ENCODE assay signal across 18 mouse cellular contexts in the genomic region with DNA sequence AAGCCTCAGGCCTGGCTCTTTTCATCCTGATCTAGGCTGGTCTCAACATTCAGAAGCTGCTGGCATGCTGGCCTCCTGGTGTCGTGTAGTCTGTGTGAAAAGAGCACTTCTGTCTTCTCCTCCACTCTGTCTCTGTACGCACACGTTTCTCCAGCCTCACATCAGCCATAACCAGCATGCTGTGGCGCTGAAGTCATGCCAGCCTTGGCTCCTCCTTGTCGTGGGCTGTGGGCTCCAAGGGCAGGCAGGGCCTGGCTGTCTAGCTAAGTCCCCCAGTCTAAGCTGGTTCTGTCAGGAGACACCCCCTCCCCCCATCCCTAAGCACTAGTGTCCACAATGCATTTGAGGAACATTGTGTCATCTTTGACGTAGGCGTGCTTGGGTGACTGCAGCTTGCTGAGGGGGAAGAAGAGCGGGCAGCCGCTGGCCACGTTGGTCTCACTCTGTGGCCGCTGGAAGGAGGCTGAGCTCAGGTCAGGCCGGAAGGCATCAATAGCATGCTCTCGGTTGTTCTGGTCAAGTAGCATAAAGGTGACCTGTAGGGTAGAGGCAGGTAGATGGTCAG. TPM values are rescaled to one million over a fixed set of nuclear protein-coding genes. Genes with fewer than 3 reads are reported as not detected.
DNase-seq lines count a peak whose midpoint lies in the region; ATAC-seq and TF ChIP-seq lines count a peak whose summit lies in the region.
"Had no signal": no experiment of that assay in that cellular context is flagged by ENCODE, and none has a peak within 500 bp of the region (broad histone marks: within the 10 kb centered on the region; RNA-seq: fewer than 3 reads in every experiment).

No protein-coding gene starts in this region.

- no peak overlapping the region for H3K4me3 ChIP-seq in heart, embryonic 11.5 days (ENCODE audit: low read depth, low read length)
- H3K4me3 ChIP-seq in left cerebral cortex, adult 2 months = no peak overlapping the region
- peak overlapping the region; percentile 17; the same call in 1 of the 2 replicates for H3K4me3 ChIP-seq in E14TG2a.4 (replicated peaks; ENCODE audit: low read length)
- no peak overlapping the region for H3K4me3 ChIP-seq in midbrain, embryonic 16.5 days (ENCODE audit: low read depth, low read length)
- H3K4me3 ChIP-seq: embryonic facial prominence, embryonic 15.5 days; heart, embryonic 13.5 days; hindbrain, embryonic 15.5 days; limb, embryonic 12.5 days; liver, embryonic 13.5 days had no signal

- H3K9ac ChIP-seq in heart, embryonic 11.5 days (ENCODE audit: low read depth, low read length) = no peak overlapping the region
- H3K9ac ChIP-seq in midbrain, embryonic 16.5 days (ENCODE audit: low read depth, low read length) = no peak overlapping the region
- H3K9ac ChIP-seq: embryonic facial prominence, embryonic 15.5 days; heart, embryonic 13.5 days; hindbrain, embryonic 15.5 days; limb, embryonic 12.5 days; liver, embryonic 13.5 days had no signal

- H3K27ac ChIP-seq in heart, embryonic 11.5 days (ENCODE audit: low read depth, low read length) = no peak overlapping the region
- no peak overlapping the region for H3K27ac ChIP-seq in left cerebral cortex, adult 2 months
- H3K27ac ChIP-seq in midbrain, embryonic 16.5 days (ENCODE audit: low read length) = no peak overlapping the region
- H3K27ac ChIP-seq: embryonic facial prominence, embryonic 15.5 days; heart, embryonic 13.5 days; hindbrain, embryonic 15.5 days; kidney, postnatal 0 days; limb, embryonic 12.5 days; liver, embryonic 13.5 days had no signal

- no peaks in the 10 kb centered on the region for H3K9me3 ChIP-seq in heart, embryonic 11.5 days (replicated peaks; ENCODE audit: control insufficient read depth, low read length)
- no peaks in the 10 kb centered on the region for H3K9me3 ChIP-seq in E14TG2a.4 (ENCODE audit: low read length)
- no peaks in the 10 kb centered on the region for H3K9me3 ChIP-seq in midbrain, embryonic 16.5 days (replicated peaks; ENCODE audit: control insufficient read depth, low read length, poor library complexity, severe bottlenecking)
- H3K9me3 ChIP-seq: embryonic facial prominence, embryonic 15.5 days; heart, embryonic 13.5 days; hindbrain, embryonic 15.5 days; limb, embryonic 12.5 days; liver, embryonic 13.5 days had no signal

- no peak overlapping the region for H3K4me2 ChIP-seq in heart, embryonic 11.5 days
- no peak overlapping the region for H3K4me2 ChIP-seq in midbrain, embryonic 16.5 days (ENCODE audit: low read length)
- H3K4me2 ChIP-seq: embryonic facial prominence, embryonic 15.5 days; heart, embryonic 13.5 days; hindbrain, embryonic 15.5 days; limb, embryonic 12.5 days; liver, embryonic 13.5 days had no signal

- 0 out of 2 replicates have a peak, but pooled peaks cover 6% of the 10 kb centered on the region for H3K27me3 ChIP-seq in heart, embryonic 11.5 days (ENCODE audit: control insufficient read depth, insufficient read depth, low read length)
- H3K27me3 ChIP-seq in E14TG2a.4 (ENCODE audit: insufficient read depth, low read length) = peaks cover 30% of the 10 kb centered on the region
- H3K27me3 ChIP-seq in midbrain, embryonic 16.5 days (ENCODE audit: control insufficient read depth, insufficient read depth, low read depth, low read length) = no peaks in the 10 kb centered on the region
- H3K27me3 ChIP-seq: hindbrain, embryonic 15.5 days had no signal

- H3K36me3 ChIP-seq in heart, embryonic 11.5 days (ENCODE audit: control insufficient read depth, insufficient read depth, low read length) = no peaks in the 10 kb centered on the region
- H3K36me3 ChIP-seq in E14TG2a.4 (ENCODE audit: insufficient read depth, low read length) = no peaks in the 10 kb centered on the region
- no peaks in the 10 kb centered on the region for H3K36me3 ChIP-seq in midbrain, embryonic 16.5 days (ENCODE audit: control insufficient read depth, insufficient read depth, low read length)
- H3K36me3 ChIP-seq: embryonic facial prominence, embryonic 15.5 days; heart, embryonic 13.5 days; hindbrain, embryonic 15.5 days; limb, embryonic 12.5 days; liver, embryonic 13.5 days had no signal

- peaks cover under 1% of the 10 kb centered on the region; the same call in 1 of the 2 replicates for H3K4me1 ChIP-seq in heart, embryonic 11.5 days (ENCODE audit: control insufficient read depth, insufficient read depth, low read length)
- peaks cover 88% of the 10 kb centered on the region for H3K4me1 ChIP-seq in E14TG2a.4 (replicated peaks; ENCODE audit: low read depth, low read length)
- no peaks in the 10 kb centered on the region for H3K4me1 ChIP-seq in midbrain, embryonic 16.5 days (ENCODE audit: control insufficient read depth, insufficient read depth, low read length)

- TF ChIP-seq CTCF in left cerebral cortex, adult 2 months (IDR thresholded peaks at IDR 0.05) = no peak
- TF ChIP-seq CTCF in E14TG2a.4 (conservative IDR thresholded peaks at IDR 0.05; ENCODE audit: low read length) = no peak

- WGBS in heart, embryonic 11.5 days (ENCODE audit: insufficient replicate concordance) = 79% methylated on average over 13 of the region's 13 CpGs
- 82% methylated on average over 13 of the region's 13 CpGs for WGBS in midbrain, embryonic 16.5 days

- peak; percentile 90 for DNase-seq in heart, adult 11 months
- DNase-seq in left cerebral cortex, postnatal 4 days = peak; percentile 26
- no peak for DNase-seq in left cerebral cortex, adult 2 months (ENCODE audit: extremely low spot score in 1 of 2, low spot score in 2 of 2)
- DNase-seq in adrenal gland, adult 8-10 months = no peak
- DNase-seq: cerebellum, adult 9-11 months; heart, postnatal 36 days; liver, embryonic 13.5 days; right cerebral cortex, adult 18-20 months had no signal

- ATAC-seq in heart, embryonic 11.5 days (replicated peaks; ENCODE audit: insufficient number of reproducible peaks, low FRiP score, low TSS enrichment) = no peak
- ATAC-seq in megakaryocyte, adult 5-6 weeks (ENCODE audit: poor library complexity, severe bottlenecking) = peak; percentile 67
- ATAC-seq in midbrain, embryonic 16.5 days = no peak
- ATAC-seq: intestine, postnatal 0 days had no signal

- intact Hi-C loops in left cerebral cortex, postnatal 4 days (cut with DNase I) = no loop called here
- intact Hi-C loops in left cerebral cortex, adult 2 months (cut with DNase I) = no loop called here

RNA-seq across cellular contexts. Expression of gene Traf1, which starts 17.9 kb away (rescaled TPM):
- 0.65 and 1.3 TPM in 2 replicates for polyA plus RNA-seq in heart, embryonic 11.5 days (2014; fragmentation: Nextera tagmentation; extraction: Ambion mirVana)
- total RNA-seq in left cerebral cortex, postnatal 4 days (2021) = 1 to 10 TPM; 1.1 to 2.6 TPM
- 1 to 10 TPM; 1.3 to 1.6 TPM for total RNA-seq in left cerebral cortex, adult 2 months (2021)
- 1.5 and 3.1 TPM in 2 replicates for total RNA-seq in megakaryocyte, adult 5-6 weeks (2015)
- 2.5 and 3.2 TPM in 2 replicates for total RNA-seq in megakaryocyte, adult 5-6 weeks (2017)
- 1 to 10 TPM; 2.2 to 5.8 (median 3.3) TPM for total RNA-seq in adrenal gland, adult 8-10 months (2022)
- 2.8 and 4.9 TPM in 2 replicates for polyA plus RNA-seq in midbrain, embryonic 16.5 days (2015; fragmentation: Nextera tagmentation; extraction: Ambion mirVana)

RNA-seq across cellular contexts. Expression of gene Phf19, which starts 29.8 kb away (rescaled TPM):
- 2.7 and 5.3 TPM in 2 replicates for polyA plus RNA-seq in heart, embryonic 11.5 days (2014; fragmentation: Nextera tagmentation; extraction: Ambion mirVana)
- total RNA-seq in left cerebral cortex, postnatal 4 days (2021) = 1 to 10 TPM; 2.3 to 4.5 TPM
- total RNA-seq in left cerebral cortex, adult 2 months (2021) = 1 to 10 TPM in 1 of 2 experiments, under 1 TPM in 1; 0.84 to 1.3 TPM
- 7.2 and 9.8 TPM in 2 replicates for total RNA-seq in megakaryocyte, adult 5-6 weeks (2015)
- total RNA-seq in megakaryocyte, adult 5-6 weeks (2017) = 6.4 and 14.0 TPM in 2 replicates
- total RNA-seq in adrenal gland, adult 8-10 months (2022) = 1 to 10 TPM; 2.4 to 4.5 (median 3.6) TPM
- 1.4 and 2.0 TPM in 2 replicates for polyA plus RNA-seq in midbrain, embryonic 16.5 days (2015; fragmentation: Nextera tagmentation; extraction: Ambion mirVana)

Comparison
In these comparisons a context has a peak if more than half of its experiments do, and no peak if none do; other contexts are left out.
1. DNase-seq: peak in heart, adult 11 months (single experiment) and left cerebral cortex, postnatal 4 days (single experiment); none in left cerebral cortex, adult 2 months (0 of 2) and adrenal gland, adult 8-10 months (single experiment).